Mouse (Mus musculus): ENCODE measurements at regions not wholly inside any gene's neighbourhood (a gene's known extent, or its start where the extent isn't known, plus 50 kb on each side); places are given as distances from the start of the nearest gene placed in this dataset.

DNA sequence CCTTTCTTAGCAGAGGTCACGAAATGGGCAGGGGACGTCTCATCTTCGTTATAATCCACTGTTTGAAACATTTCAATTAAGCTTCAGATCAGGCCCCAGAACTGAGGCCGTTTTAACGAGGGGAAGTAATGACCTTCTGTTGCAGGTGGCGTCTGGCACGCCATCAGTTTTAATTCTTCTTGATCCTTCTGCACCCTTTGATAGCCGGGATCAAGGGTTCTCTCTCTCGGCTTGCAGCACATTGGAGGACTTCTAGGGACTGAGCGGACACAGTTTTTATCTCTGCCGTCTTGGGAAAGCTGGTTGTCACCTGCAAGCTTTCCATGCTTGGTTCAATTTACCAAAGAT is 151.9 kb upstream of the Lmo4 start:
- Histone ChIP-seq H3K4me1 (no peaks in the 10 kb centered on the region), H3K9ac (replicated peaks) (no peak overlapping the region), H3K27ac (replicated peaks) (no peak overlapping the region), H3K36me3 (no peaks in the 10 kb centered on the region), H3K27me3 (no peaks in the 10 kb centered on the region), H3K4me2 (replicated peaks) (no peak overlapping the region), H3K4me3 (no peak overlapping the region), H3K9me3 (no peaks in the 10 kb centered on the region)
- ATAC-seq (replicated peaks): no peak
- 21% methylated on average over 11 of the region's 11 CpGs for WGBS

DNA sequence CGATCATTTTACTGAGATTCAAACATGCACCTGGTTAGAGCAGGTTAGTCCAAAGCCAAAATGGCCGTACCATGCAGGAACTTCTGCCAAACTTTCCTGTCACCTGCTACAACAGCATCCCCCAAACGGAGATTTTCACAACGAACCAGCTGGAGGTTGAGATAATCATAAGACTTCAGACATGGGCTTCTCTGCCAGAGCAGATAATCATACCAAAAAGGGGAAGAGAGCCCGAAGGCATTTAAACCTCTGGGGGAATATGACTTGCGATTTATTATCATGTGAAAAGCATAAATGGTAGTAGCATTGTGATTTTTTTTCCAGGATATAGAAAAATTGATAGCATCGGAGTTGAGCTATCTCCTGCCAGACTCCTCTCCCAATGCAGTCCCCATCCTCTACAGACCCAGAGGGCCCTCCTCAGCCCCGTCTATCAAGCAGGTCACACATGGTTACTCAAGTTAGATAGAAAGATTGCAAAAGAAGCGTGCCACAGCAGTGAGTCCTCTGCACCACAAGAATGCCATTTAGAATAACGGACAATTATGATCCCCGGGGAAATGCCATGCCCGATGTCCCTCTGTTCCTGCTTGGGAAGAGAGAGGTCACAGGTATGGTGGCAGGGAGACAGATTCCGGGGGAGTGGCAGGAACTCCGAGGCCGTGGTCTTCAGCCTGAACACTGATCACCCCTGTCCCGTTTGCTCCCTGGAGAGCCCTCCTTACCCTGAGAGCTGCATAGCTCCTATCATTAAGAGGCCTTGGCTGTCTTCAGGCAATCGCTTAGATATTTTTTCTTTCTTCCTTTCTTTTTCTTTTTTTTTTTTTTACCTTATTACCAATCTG is 151.3 kb upstream of the Lmo4 start:
- H3K36me3 ChIP-seq: no peaks in the 10 kb centered on the region
- H3K27me3 ChIP-seq: no peaks in the 10 kb centered on the region
- no peak overlapping the region for H3K4me2 ChIP-seq (replicated peaks)
- no peaks in the 10 kb centered on the region for H3K9me3 ChIP-seq
- H3K4me1 ChIP-seq: no peaks in the 10 kb centered on the region
- no peak overlapping the region for H3K4me3 ChIP-seq
- no peak overlapping the region for H3K9ac ChIP-seq (replicated peaks)
- no peak for ATAC-seq (replicated peaks)
- no peak overlapping the region for H3K27ac ChIP-seq (replicated peaks)
- 67% methylated on average over 17 of the region's 17 CpGs for WGBS

DNA sequence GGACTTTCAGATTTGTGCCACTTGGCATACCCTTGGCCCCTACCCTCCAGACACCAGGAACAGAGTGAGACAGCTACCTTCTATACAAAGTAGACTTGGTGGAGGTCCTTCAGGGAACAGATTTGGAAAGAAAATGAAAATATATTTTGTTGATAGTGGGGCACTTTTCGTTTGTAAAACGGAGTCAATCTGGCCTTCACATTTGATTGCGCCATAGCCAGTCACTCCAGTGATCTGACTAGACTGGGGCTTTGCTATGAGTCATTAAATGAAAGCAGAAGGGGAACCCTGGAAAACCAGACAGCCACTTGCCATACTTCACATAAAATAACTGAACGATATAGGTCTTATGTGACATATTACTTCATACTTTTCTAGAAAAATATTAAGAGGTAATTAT is 147.5 kb upstream of the Lmo4 start:
- Histone ChIP-seq H3K4me3 (no peak overlapping the region), H3K9ac (replicated peaks) (no peak overlapping the region), H3K27ac (replicated peaks) (no peak overlapping the region), H3K4me2 (replicated peaks) (no peak overlapping the region), H3K27me3 (no peaks in the 10 kb centered on the region), H3K36me3 (no peaks in the 10 kb centered on the region), H3K9me3 (no peaks in the 10 kb centered on the region), H3K4me1 (no peaks in the 10 kb centered on the region)
- 95% methylated on average over 4 of the region's 4 CpGs for WGBS
- no peak for ATAC-seq (replicated peaks)

DNA sequence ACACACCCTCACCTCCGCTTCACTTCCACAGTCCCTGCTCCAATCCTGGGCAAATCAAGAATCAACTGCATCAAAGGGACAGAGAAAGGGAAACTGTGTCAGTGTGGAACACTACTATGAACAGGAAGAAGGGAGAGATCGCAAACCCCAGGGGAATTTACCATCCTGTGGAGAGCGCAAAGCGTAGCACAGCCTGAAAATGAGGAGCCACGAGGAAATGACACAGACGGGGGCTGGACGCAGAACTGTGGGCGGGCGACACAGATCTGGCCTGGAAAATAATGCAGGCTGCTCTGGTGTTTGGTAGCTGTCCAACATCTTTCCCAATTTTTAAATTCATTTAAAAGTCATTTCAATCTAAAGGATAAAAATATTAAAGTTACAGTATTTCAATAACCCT is 143.4 kb upstream of the Lmo4 start:
- 85% methylated on average over 9 of the region's 9 CpGs for WGBS
- H3K4me2 ChIP-seq (replicated peaks): no peak overlapping the region
- no peak overlapping the region for H3K9ac ChIP-seq (replicated peaks)
- no peaks in the 10 kb centered on the region for H3K36me3 ChIP-seq
- no peak overlapping the region for H3K27ac ChIP-seq (replicated peaks)
- H3K9me3 ChIP-seq: no peaks in the 10 kb centered on the region
- no peak for ATAC-seq (replicated peaks)
- H3K4me3 ChIP-seq: no peak overlapping the region
- no peaks in the 10 kb centered on the region for H3K4me1 ChIP-seq
- H3K27me3 ChIP-seq: no peaks in the 10 kb centered on the region

DNA sequence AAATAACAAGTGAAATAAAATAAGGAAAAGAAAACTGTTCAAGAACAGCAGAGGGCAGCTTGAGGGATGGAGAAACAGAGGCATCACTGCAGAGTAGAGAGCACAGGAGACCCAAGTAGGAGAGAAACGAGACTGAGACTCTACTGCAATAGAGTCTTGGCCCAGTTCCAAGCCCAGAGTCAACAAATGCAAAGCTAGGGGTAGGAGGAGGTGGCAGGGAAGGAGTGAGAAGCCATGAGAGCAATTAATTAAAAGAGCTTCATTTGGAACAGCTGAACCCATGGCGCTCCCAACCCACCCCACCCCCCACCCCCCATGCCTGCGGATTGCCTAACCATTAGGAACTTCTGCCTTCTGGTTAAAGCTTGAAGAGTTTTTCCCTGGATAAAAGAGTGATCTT is 130.2 kb upstream of the Lmo4 start:
- Histone ChIP-seq H3K27ac (replicated peaks) (no peak overlapping the region), H3K9me3 (no peaks in the 10 kb centered on the region), H3K36me3 (no peaks in the 10 kb centered on the region), H3K4me3 (no peak overlapping the region), H3K9ac (replicated peaks) (no peak overlapping the region), H3K4me2 (replicated peaks) (no peak overlapping the region), H3K27me3 (no peaks in the 10 kb centered on the region), H3K4me1 (no peaks in the 10 kb centered on the region)
- 13% methylated on average over 3 of the region's 3 CpGs for WGBS
- no peak; the same call in 1 of the 2 replicates for ATAC-seq (replicated peaks)

DNA sequence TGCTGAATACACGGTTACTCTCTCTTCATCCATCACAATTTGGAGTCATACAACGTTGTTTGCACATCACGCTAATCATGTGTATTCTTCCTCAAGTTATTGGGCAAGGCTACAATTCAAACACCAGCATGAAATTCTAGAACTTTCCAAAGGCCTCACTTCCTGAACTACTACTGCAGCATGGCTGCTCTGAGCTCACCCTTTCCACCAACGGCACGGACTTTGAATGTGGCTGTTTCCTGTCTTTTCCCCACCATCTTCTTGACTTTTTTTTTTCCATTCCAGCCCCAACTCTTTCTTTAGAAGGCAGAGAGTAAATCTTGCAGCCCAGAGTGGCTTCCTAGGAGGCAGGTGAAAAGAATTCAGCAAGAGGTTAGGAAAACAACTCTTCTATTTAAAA is 129.2 kb upstream of the Lmo4 start:
- 93% methylated on average over 5 of the region's 5 CpGs for WGBS
- Histone ChIP-seq H3K27me3 (no peaks in the 10 kb centered on the region), H3K4me3 (no peak overlapping the region), H3K4me2 (replicated peaks) (no peak overlapping the region), H3K27ac (replicated peaks) (no peak overlapping the region), H3K9ac (replicated peaks) (no peak overlapping the region), H3K4me1 (0 out of 2 replicates have a peak, but pooled peaks cover 4% of the 10 kb centered on the region), H3K36me3 (no peaks in the 10 kb centered on the region), H3K9me3 (no peaks in the 10 kb centered on the region)
- ATAC-seq (replicated peaks): no peak

DNA sequence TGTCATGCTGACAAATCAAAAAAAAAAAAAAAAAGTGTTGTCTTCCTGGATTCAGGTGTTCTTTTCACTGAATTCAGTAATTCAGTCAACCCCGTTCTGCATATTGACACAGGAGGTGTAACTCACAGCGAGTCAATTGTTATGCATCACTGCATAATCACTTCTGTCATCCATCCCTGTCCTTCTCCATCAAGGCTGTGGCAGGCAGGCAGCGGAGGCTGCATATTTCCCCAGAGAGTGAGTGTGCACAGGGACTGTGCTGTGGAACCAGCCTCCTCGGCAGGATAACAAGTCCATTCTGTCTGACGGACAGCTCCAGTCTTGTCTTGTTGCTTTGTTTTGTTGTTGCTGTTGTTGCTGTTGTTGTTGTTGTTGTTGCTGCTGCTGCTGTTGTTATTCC is 127.3 kb upstream of the Lmo4 start:
- Histone ChIP-seq H3K4me1 (0 out of 2 replicates have a peak, but pooled peaks cover 5% of the 10 kb centered on the region), H3K36me3 (no peaks in the 10 kb centered on the region), H3K27me3 (no peaks in the 10 kb centered on the region), H3K9me3 (no peaks in the 10 kb centered on the region), H3K4me2 (replicated peaks) (no peak overlapping the region), H3K4me3 (no peak overlapping the region), H3K27ac (replicated peaks) (no peak overlapping the region), H3K9ac (replicated peaks) (no peak overlapping the region)
- peak; percentile 68 for ATAC-seq (replicated peaks)
- WGBS: 17% methylated on average over 5 of the region's 5 CpGs

DNA sequence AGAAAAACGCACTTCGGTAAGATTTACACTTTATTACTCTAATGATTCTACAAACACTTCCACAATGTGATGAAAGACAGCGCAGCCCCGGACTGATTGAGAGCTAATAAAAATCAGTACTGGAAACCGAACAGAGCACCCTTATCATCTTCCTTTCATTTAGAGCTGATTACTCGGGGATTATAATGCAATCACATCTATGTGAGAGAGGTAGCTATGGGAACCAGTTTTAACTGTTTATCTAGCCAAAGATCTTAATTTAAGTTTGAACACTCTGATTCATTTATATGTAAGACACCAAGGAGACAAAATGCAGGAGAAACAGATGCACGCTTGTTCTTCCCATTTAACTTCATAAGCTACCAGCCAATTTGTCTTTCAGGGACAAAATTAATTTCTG is 124.1 kb upstream of the Lmo4 start:
- Histone ChIP-seq H3K9ac (replicated peaks) (no peak overlapping the region), H3K9me3 (no peaks in the 10 kb centered on the region), H3K36me3 (no peaks in the 10 kb centered on the region), H3K27ac (replicated peaks) (no peak overlapping the region), H3K4me1 (0 out of 2 replicates have a peak, but pooled peaks cover 5% of the 10 kb centered on the region), H3K27me3 (no peaks in the 10 kb centered on the region), H3K4me2 (replicated peaks) (no peak overlapping the region), H3K4me3 (no peak overlapping the region)
- no peak for ATAC-seq (replicated peaks)
- 49% methylated on average over 7 of the region's 7 CpGs for WGBS

DNA sequence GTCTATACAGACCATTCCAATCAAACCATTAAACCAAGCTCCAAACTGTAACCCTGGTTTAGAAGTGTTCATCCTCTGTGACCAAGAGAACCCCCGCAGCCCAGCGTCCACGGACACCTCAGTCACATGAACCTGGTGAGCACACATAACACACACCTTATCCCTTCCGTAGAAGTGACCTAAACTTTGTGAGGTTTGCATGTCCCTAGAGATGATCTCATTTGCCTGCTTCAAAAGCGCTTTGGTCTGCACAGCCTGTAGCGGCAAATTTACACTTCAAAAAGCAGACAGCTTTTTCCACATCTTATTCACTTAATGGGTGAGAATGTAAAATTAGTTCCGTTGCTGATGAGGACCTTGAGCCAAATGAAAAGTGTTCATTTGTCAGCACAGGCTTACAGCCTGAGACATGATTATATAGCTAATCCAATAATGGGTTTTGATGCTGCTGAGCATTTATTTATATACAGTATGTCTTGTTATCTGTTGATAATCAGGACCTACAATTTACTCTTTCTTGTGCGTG is 122.3 kb upstream of the Lmo4 start:
- ATAC-seq (replicated peaks): no peak
- no peak overlapping the region for H3K4me2 ChIP-seq (replicated peaks)
- no peaks in the 10 kb centered on the region for H3K27me3 ChIP-seq
- WGBS: 72% methylated on average over 8 of the region's 8 CpGs
- H3K4me1 ChIP-seq: 0 out of 2 replicates have a peak, but pooled peaks cover 5% of the 10 kb centered on the region
- H3K9ac ChIP-seq (replicated peaks): no peak overlapping the region
- no peak overlapping the region for H3K27ac ChIP-seq (replicated peaks)
- no peaks in the 10 kb centered on the region for H3K36me3 ChIP-seq
- no peaks in the 10 kb centered on the region for H3K9me3 ChIP-seq
- H3K4me3 ChIP-seq: no peak overlapping the region

DNA sequence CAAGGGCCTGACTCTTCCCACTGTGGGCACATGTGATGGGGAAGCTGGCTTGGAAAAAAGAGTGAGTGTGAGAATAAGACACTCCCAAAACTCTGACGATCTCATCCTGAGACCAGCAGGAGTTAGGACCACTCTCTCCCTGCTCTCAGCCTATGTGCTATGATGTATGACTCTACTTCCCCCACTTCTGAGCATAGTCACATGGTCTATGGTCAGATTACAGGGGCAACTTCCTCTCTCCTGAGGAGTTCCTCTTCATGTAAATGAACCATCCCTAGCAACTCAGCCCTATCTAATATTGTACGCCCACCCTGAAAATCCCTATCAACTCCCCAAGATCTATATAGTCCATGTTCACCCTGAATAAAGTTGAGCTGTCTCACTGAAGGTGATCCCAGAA is 120.0 kb upstream of the Lmo4 start:
- no peak for ATAC-seq (replicated peaks)
- Histone ChIP-seq H3K36me3 (no peaks in the 10 kb centered on the region), H3K27me3 (no peaks in the 10 kb centered on the region), H3K9ac (replicated peaks) (no peak overlapping the region), H3K9me3 (no peaks in the 10 kb centered on the region), H3K4me2 (replicated peaks) (no peak overlapping the region), H3K27ac (replicated peaks) (no peak overlapping the region), H3K4me3 (no peak overlapping the region), H3K4me1 (peaks cover 5% of the 10 kb centered on the region; the same call in 1 of the 2 replicates)
- WGBS: 97% methylated on average over 2 of the region's 2 CpGs

DNA sequence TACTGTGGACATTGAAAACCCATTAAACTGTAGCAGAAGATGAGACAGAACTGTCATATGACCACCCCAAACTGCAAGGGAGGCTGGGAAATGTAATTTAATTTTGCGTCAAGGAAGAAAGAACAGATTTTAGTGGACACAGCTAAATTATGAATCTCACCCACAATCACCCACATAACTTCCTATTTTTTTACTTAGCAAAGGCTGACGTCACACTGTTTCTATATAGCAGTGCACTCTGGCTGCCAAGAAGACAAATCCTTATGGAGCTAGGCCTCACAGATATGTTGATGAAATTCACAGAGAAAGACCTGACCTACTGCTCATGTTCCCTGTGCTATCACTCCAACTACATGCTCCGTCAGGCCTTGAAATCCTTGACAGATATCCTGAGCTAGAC is 118.5 kb upstream of the Lmo4 start:
- Histone ChIP-seq H3K9ac (replicated peaks) (no peak overlapping the region), H3K9me3 (no peaks in the 10 kb centered on the region), H3K36me3 (no peaks in the 10 kb centered on the region), H3K4me3 (no peak overlapping the region), H3K27ac (replicated peaks) (no peak overlapping the region), H3K27me3 (no peaks in the 10 kb centered on the region), H3K4me2 (replicated peaks) (no peak overlapping the region), H3K4me1 (peaks cover 13% of the 10 kb centered on the region)
- 93% methylated on average over 3 of the region's 3 CpGs for WGBS
- no peak for ATAC-seq (replicated peaks)

DNA sequence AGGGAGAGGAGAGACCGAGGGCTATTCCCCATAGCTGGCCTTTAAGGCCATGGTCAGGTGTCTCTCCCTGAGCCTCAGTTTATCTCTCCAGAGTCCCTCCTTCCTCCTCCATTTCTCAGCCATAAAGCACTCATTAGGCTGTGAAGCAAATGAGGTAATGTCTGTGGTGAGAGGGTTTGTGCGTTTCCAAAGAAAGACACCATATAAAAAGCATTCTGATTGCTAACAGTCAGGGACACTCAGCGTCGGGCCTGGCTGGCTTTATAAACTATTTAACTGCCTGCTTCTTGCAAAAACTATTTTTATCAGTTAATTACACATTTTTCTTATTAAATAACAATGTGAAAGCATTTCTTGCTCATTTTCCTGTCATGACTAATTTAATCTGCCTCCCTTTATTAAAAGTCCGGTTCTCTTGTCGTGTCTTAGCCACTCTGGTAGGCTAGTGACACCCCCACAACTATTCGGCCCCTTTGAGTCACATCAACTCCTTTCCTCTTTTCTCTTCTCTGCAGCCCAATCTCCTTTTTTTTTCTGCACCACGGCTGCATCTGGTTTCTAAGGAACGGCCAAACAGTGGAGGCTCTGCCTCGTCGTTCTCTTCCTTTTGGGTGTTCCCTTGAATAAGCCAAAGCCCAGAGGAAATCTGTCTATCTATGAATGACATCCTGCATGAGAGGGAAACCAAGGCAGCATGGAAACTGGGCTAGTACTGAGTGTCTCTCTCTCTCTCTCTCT is 114.6 kb upstream of the Lmo4 start:
- 17% methylated on average over 11 of the region's 11 CpGs for WGBS
- ATAC-seq (replicated peaks): peak; percentile 47
- H3K4me2 ChIP-seq (replicated peaks): peak overlapping the region; percentile 38
- H3K27ac ChIP-seq (replicated peaks): peak overlapping the region; percentile 60
- no peaks in the 10 kb centered on the region for H3K27me3 ChIP-seq
- no peak overlapping the region for H3K4me3 ChIP-seq
- no peaks in the 10 kb centered on the region for H3K9me3 ChIP-seq
- H3K4me1 ChIP-seq: peaks cover 18% of the 10 kb centered on the region
- H3K9ac ChIP-seq (replicated peaks): peak overlapping the region; percentile 34; the same call in 1 of the 2 replicates
- no peaks in the 10 kb centered on the region for H3K36me3 ChIP-seq
